Mouse (Mus musculus): ENCODE results near the gene D1Ertd622e. TPM values are rescaled to one million over a fixed set of nuclear protein-coding genes. Genes with fewer than 3 reads are reported as not detected.

Gene D1Ertd622e
- polyA plus RNA-seq, 1 experiment from 2014 or later: 25.2 TPM

DNA sequence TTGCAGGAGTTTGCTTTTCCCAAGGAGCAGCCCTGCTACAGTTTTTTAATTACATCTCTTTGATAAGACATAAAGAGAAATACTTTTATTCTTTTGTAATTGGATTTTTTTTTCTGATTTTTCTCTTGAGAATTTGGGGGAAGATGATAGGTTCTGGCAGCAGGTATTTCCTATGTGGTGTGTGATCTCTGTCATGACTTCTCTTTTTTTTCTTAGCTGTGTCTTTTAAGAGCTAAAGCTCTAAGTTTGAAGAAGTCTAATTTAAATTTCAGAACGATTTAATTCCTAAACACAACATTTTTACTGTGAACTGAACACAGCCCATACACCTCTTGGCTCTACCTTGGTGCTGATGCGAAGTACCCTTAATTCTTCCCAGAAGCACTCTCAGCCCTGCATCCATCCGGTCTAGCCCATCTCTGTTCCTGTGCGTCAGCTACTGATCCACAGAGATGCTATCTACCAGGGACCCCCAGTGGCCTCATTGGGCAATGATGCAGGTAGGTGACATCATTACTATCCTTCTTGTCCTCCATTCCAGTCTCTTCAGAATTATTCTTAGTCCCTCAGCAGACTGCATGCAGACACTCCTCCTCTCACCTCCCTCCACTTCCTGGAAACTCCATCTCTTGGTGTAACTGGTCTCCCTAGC, 14.8 kb upstream of the D1Ertd622e start:
- WGBS: 91% methylated on average over 4 of the region's 4 CpGs
- Histone ChIP-seq H3K27me3 (ENCODE audit: control insufficient read depth, insufficient read depth, low read length) (no peaks in the 10 kb centered on the region), H3K4me3 (ENCODE audit: low read depth, low read length) (no peak overlapping the region), H3K27ac (replicated peaks; ENCODE audit: low read depth, low read length) (no peak overlapping the region), H3K36me3 (replicated peaks; ENCODE audit: control insufficient read depth, insufficient read depth, low read depth, low read length) (no peaks in the 10 kb centered on the region), H3K9me3 (replicated peaks; ENCODE audit: control insufficient read depth, low read length) (no peaks in the 10 kb centered on the region), H3K4me1 (ENCODE audit: control insufficient read depth, insufficient read depth, low read length) (no peaks in the 10 kb centered on the region), H3K9ac (replicated peaks; ENCODE audit: low read length) (no peak overlapping the region), H3K4me2 (ENCODE audit: low read depth, low read length) (no peak overlapping the region)
- no peak for ATAC-seq (replicated peaks; ENCODE audit: insufficient number of reproducible peaks, low FRiP score, low TSS enrichment, low read depth)
- no peak for DNase-seq (ENCODE audit: low spot score)

DNA sequence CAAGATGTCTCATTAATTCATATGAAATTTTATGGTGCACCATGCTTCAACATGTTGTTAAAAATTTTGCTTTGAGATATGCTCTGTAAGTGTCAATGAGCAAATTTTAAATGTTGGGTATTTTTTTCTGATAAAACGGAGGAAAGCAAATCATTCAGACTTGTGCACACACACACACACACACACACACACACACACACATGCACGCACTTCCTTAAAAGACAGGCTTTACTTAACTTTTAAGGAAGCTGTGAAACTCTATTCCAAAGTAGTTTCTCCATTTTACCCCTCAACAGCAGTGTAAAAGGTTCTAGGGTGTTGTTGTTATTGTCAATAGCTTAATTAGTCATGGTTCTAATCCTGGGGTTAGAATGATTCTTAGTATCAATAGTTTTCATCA, 14.2 kb upstream of the D1Ertd622e start:
- 69% methylated on average over 2 of the region's 2 CpGs for WGBS

DNA sequence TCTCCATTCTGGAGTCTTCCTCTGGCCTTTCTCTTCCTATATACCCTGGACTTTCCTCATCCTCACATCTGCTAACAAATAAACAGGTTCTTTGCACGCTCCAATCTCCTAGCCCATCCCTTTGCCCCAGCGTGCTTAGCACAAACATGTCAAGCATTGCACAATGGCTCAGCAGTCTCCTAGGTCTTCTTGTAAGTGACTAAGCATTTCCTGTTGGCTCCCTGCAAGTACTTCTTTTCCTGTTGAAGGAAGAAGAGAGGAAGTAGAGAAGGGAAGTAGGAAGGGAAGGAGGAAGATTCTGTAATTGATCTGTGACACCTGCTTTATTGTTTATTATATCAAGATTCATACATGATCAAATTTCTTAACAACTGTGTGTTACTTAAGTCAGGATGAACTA, 11.0 kb upstream of the D1Ertd622e start:
- Histone ChIP-seq H3K9ac (replicated peaks; ENCODE audit: low read length) (no peak overlapping the region), H3K9me3 (replicated peaks; ENCODE audit: control insufficient read depth, low read length) (no peaks in the 10 kb centered on the region), H3K36me3 (replicated peaks; ENCODE audit: control insufficient read depth, insufficient read depth, low read depth, low read length) (no peaks in the 10 kb centered on the region), H3K27ac (replicated peaks; ENCODE audit: low read depth, low read length) (no peak overlapping the region), H3K4me2 (ENCODE audit: low read depth, low read length) (no peak overlapping the region), H3K4me1 (ENCODE audit: control insufficient read depth, insufficient read depth, low read length) (no peaks in the 10 kb centered on the region), H3K4me3 (ENCODE audit: low read depth, low read length) (no peak overlapping the region), H3K27me3 (ENCODE audit: control insufficient read depth, insufficient read depth, low read length) (no peaks in the 10 kb centered on the region)
- WGBS: 72% methylated on average over 2 of the region's 2 CpGs
- ATAC-seq (replicated peaks; ENCODE audit: insufficient number of reproducible peaks, low FRiP score, low TSS enrichment, low read depth) (no peak), DNase-seq (ENCODE audit: low spot score) (no peak)

More for the DNA sequence above, 14.2 kb upstream of the D1Ertd622e start:
- no peaks in the 10 kb centered on the region for H3K4me1 ChIP-seq (ENCODE audit: control insufficient read depth, insufficient read depth, low read length)
- H3K27ac ChIP-seq (replicated peaks; ENCODE audit: low read depth, low read length): no peak overlapping the region
- H3K4me3 ChIP-seq (ENCODE audit: low read depth, low read length): no peak overlapping the region
- H3K27me3 ChIP-seq (ENCODE audit: control insufficient read depth, insufficient read depth, low read length): no peaks in the 10 kb centered on the region
- no peaks in the 10 kb centered on the region for H3K9me3 ChIP-seq (replicated peaks; ENCODE audit: control insufficient read depth, low read length)
- no peak for ATAC-seq (replicated peaks; ENCODE audit: insufficient number of reproducible peaks, low FRiP score, low TSS enrichment, low read depth)
- H3K36me3 ChIP-seq (replicated peaks; ENCODE audit: control insufficient read depth, insufficient read depth, low read depth, low read length): no peaks in the 10 kb centered on the region
- H3K9ac ChIP-seq (replicated peaks; ENCODE audit: low read length): no peak overlapping the region
- DNase-seq (ENCODE audit: low spot score): no peak
- no peak overlapping the region for H3K4me2 ChIP-seq (ENCODE audit: low read depth, low read length)

- 96% methylated on average over 1 of the region's 1 CpGs for WGBS
- no peak overlapping the region for H3K9ac ChIP-seq (replicated peaks; ENCODE audit: low read length)
- H3K27ac ChIP-seq (replicated peaks; ENCODE audit: low read depth, low read length): no peak overlapping the region
- DNase-seq (ENCODE audit: low spot score) (no peak), ATAC-seq (replicated peaks; ENCODE audit: insufficient number of reproducible peaks, low FRiP score, low TSS enrichment, low read depth) (no peak)
- no peaks in the 10 kb centered on the region for H3K36me3 ChIP-seq (replicated peaks; ENCODE audit: control insufficient read depth, insufficient read depth, low read depth, low read length)
- H3K4me2 ChIP-seq (ENCODE audit: low read depth, low read length): no peak overlapping the region
- no peak overlapping the region for H3K4me3 ChIP-seq (ENCODE audit: low read depth, low read length)
- H3K9me3 ChIP-seq (replicated peaks; ENCODE audit: control insufficient read depth, low read length): no peaks in the 10 kb centered on the region
- no peaks in the 10 kb centered on the region for H3K4me1 ChIP-seq (ENCODE audit: control insufficient read depth, insufficient read depth, low read length)
- no peaks in the 10 kb centered on the region for H3K27me3 ChIP-seq (ENCODE audit: control insufficient read depth, insufficient read depth, low read length)
Measured at GRCm38 (mm10) chr1:97667288-97667687, 5.4 kb upstream of the D1Ertd622e start.

GRCm38 (mm10) chr1:97662324-97662723, 450 bp upstream of the D1Ertd622e start:
- H3K9ac ChIP-seq (replicated peaks; ENCODE audit: low read length): peak overlapping the region; percentile 83
- ATAC-seq (replicated peaks; ENCODE audit: insufficient number of reproducible peaks, low FRiP score, low TSS enrichment, low read depth): no peak
- no peak overlapping the region for H3K27ac ChIP-seq (replicated peaks; ENCODE audit: low read depth, low read length)
- WGBS: 25% methylated on average over 7 of the region's 7 CpGs
- H3K4me2 ChIP-seq (ENCODE audit: low read depth, low read length): peak overlapping the region; percentile 90
- H3K4me3 ChIP-seq (ENCODE audit: low read depth, low read length): peak overlapping the region; percentile 89
- H3K4me1 ChIP-seq (ENCODE audit: control insufficient read depth, insufficient read depth, low read length): no peaks in the 10 kb centered on the region
- H3K27me3 ChIP-seq (ENCODE audit: control insufficient read depth, insufficient read depth, low read length): no peaks in the 10 kb centered on the region
- no peaks in the 10 kb centered on the region for H3K36me3 ChIP-seq (replicated peaks; ENCODE audit: control insufficient read depth, insufficient read depth, low read depth, low read length)
- peak; percentile 23 for DNase-seq (ENCODE audit: low spot score)
- no peaks in the 10 kb centered on the region for H3K9me3 ChIP-seq (replicated peaks; ENCODE audit: control insufficient read depth, low read length)

DNA sequence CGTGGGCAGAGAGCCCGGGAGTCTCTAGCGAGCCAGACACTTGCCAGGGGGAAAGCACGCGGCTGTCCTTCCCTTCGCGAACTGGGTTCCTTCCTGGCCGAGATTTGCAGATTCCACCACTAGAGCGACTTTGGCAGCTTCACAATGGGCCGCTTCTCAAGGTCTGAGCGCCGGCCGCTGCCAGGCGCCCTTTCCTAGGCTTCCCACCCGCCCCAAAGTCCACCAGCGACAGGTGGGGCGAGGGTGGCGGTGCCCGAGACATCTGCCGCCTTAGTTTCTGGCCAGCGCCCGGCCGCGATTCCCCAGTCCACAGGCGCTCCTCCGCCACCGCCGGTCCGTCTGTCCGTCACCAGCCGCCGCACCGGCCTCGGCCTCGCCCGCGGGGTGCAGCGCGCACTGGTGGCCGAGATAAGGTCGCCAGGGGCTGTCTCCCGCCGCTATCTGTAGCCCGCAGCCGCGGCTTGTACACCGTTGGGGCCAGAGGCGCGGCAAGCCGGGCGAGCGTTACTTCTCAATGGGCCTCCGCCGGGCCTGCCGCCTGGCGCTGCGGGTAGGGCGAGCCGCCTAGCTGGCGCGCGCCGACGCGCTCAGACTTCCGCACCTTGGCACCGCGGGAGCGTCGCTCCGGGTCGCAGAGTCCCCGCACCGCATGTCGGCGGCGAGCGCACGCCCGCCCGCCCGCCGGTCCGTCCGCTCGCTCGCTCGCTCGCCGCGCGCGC, 1.0 kb downstream of the D1Ertd622e start:
- peak overlapping the region; percentile 90 for H3K4me2 ChIP-seq (ENCODE audit: low read depth, low read length)
- no peaks in the 10 kb centered on the region for H3K4me1 ChIP-seq (ENCODE audit: control insufficient read depth, insufficient read depth, low read length)
- no peaks in the 10 kb centered on the region for H3K9me3 ChIP-seq (replicated peaks; ENCODE audit: control insufficient read depth, low read length)
- ATAC-seq (replicated peaks; ENCODE audit: insufficient number of reproducible peaks, low FRiP score, low TSS enrichment, low read depth): peak; percentile 63
- no peaks in the 10 kb centered on the region for H3K36me3 ChIP-seq (replicated peaks; ENCODE audit: control insufficient read depth, insufficient read depth, low read depth, low read length)
- H3K27me3 ChIP-seq (ENCODE audit: control insufficient read depth, insufficient read depth, low read length): no peaks in the 10 kb centered on the region
- H3K27ac ChIP-seq (replicated peaks; ENCODE audit: low read depth, low read length): peak overlapping the region; percentile 75
- under 1% methylated on average over 80 of the region's 93 CpGs for WGBS
- H3K4me3 ChIP-seq (ENCODE audit: low read depth, low read length): peak overlapping the region; percentile 89
- H3K9ac ChIP-seq (replicated peaks; ENCODE audit: low read length): peak overlapping the region; percentile 83
- DNase-seq (ENCODE audit: low spot score): peak; percentile 66

GRCm38 (mm10) chr1:97659405-97659804, 2.5 kb downstream of the D1Ertd622e start:
- Histone ChIP-seq H3K9me3 (replicated peaks; ENCODE audit: control insufficient read depth, low read length) (no peaks in the 10 kb centered on the region), H3K36me3 (replicated peaks; ENCODE audit: control insufficient read depth, insufficient read depth, low read depth, low read length) (no peaks in the 10 kb centered on the region), H3K27me3 (ENCODE audit: control insufficient read depth, insufficient read depth, low read length) (no peaks in the 10 kb centered on the region), H3K9ac (replicated peaks; ENCODE audit: low read length) (no peak overlapping the region), H3K4me1 (ENCODE audit: control insufficient read depth, insufficient read depth, low read length) (no peaks in the 10 kb centered on the region), H3K27ac (replicated peaks; ENCODE audit: low read depth, low read length) (no peak overlapping the region), H3K4me3 (ENCODE audit: low read depth, low read length) (no peak overlapping the region), H3K4me2 (ENCODE audit: low read depth, low read length) (no peak overlapping the region)
- no peak for ATAC-seq (replicated peaks; ENCODE audit: insufficient number of reproducible peaks, low FRiP score, low TSS enrichment, low read depth)
- WGBS: 48% methylated on average over 7 of the region's 7 CpGs
- no peak for DNase-seq (ENCODE audit: low spot score)

DNA sequence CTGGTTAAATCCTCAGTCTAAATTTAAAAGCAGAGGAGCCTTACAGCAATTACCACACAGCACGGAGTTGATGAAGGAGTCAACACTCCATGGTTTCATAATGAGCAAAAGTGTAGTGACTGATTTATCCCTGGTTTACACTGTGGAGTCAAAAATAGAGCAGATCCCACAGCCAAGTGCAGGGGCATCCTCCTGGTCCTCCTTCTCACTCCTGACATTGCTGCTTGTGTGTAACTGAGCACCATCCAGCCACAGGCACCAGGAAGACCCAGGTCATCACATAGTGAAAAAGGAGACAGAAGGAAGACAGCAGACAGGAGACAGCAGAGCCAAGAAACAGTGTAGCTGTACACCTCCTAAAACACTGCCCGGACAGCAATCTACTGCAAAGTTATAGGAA, 4.1 kb downstream of the D1Ertd622e start:
- 81% methylated on average over 2 of the region's 2 CpGs for WGBS
- Histone ChIP-seq H3K27me3 (ENCODE audit: control insufficient read depth, insufficient read depth, low read length) (no peaks in the 10 kb centered on the region), H3K4me2 (ENCODE audit: low read depth, low read length) (no peak overlapping the region), H3K36me3 (replicated peaks; ENCODE audit: control insufficient read depth, insufficient read depth, low read depth, low read length) (no peaks in the 10 kb centered on the region), H3K27ac (replicated peaks; ENCODE audit: low read depth, low read length) (no peak overlapping the region), H3K9me3 (replicated peaks; ENCODE audit: control insufficient read depth, low read length) (no peaks in the 10 kb centered on the region), H3K4me1 (ENCODE audit: control insufficient read depth, insufficient read depth, low read length) (no peaks in the 10 kb centered on the region), H3K4me3 (ENCODE audit: low read depth, low read length) (no peak overlapping the region), H3K9ac (replicated peaks; ENCODE audit: low read length) (no peak overlapping the region)
- DNase-seq (ENCODE audit: low spot score) (no peak), ATAC-seq (replicated peaks; ENCODE audit: insufficient number of reproducible peaks, low FRiP score, low TSS enrichment, low read depth) (no peak)
